Mouse (Mus musculus) myocyte (in vitro differentiated cells): ENCODE data around the gene Nr2f2. TPM values are rescaled to one million over a fixed set of nuclear protein-coding genes. Genes with fewer than 3 reads are reported as not detected.

ENCODE experiments used
- H3K27me3 ChIP-seq: one replicate; pipeline ENCODE4 v1.6.1; 2011; ENCODE audit not compliant: control insufficient read depth, insufficient read depth, insufficient read length
- H3K36me3 ChIP-seq: one replicate; pipeline ENCODE4 v1.6.1; 2011; ENCODE audit not compliant: control insufficient read depth, insufficient read depth
- H3K4me2 ChIP-seq: one replicate; pipeline ENCODE4 v1.6.1; 2011; ENCODE audit warnings: low read depth, control low read depth
- H3K4me3 ChIP-seq: one replicate; pipeline ENCODE4 v1.5.1; 2011; ENCODE audit warnings: mild to moderate bottlenecking, control low read depth, moderate library complexity
- H3K79me2 ChIP-seq: one replicate; pipeline ENCODE4 v1.6.1; 2011; ENCODE audit not compliant: control insufficient read depth, insufficient read depth
- H3ac ChIP-seq: one replicate; pipeline ENCODE4 v1.6.1; 2011; ENCODE audit not compliant: control insufficient read depth, insufficient read length
- CEBPB ChIP-seq: IDR thresholded peaks from 2 replicates; pipeline ENCODE4 v1.6.1; 2011; ENCODE audit warnings: mild to moderate bottlenecking, moderate library complexity; ENCODE audit not compliant: poor library complexity, insufficient read depth, severe bottlenecking
- E2F4 ChIP-seq: IDR thresholded peaks from one replicate; pipeline ENCODE4 v1.6.1; 2011; ENCODE audit warnings: mild to moderate bottlenecking, control low read depth, moderate library complexity; ENCODE audit not compliant: insufficient read depth
- MAX ChIP-seq: IDR thresholded peaks from one replicate; pipeline ENCODE4 v1.6.1; 2011; ENCODE audit warnings: low read depth, mild to moderate bottlenecking, control low read depth
- MYOD1 ChIP-seq, 3 experiments: IDR thresholded peaks; one replicate each; pipeline ENCODE4 v1.6.1; 2011; ENCODE audit warnings: control low read depth in 2 of 3, low read depth in 2 of 3, mild to moderate bottlenecking in 2 of 3, moderate library complexity in 1 of 3; ENCODE audit not compliant: insufficient read length in 2 of 3, control insufficient read depth in 1 of 3
- MYOG ChIP-seq, 3 experiments: IDR thresholded peaks; one replicate each; pipeline ENCODE4 v1.6.1; 2011; ENCODE audit warnings: control low read depth in 2 of 3, low read depth in 2 of 3, mild to moderate bottlenecking in 2 of 3; ENCODE audit not compliant: insufficient read length in 2 of 3, control insufficient read depth in 1 of 3, insufficient read depth in 1 of 3
- POLR2A ChIP-seq: IDR thresholded peaks from one replicate; pipeline ENCODE4 v1.6.1; 2011; ENCODE audit warnings: low read depth, mild to moderate bottlenecking, control low read depth, moderate library complexity; ENCODE audit not compliant: insufficient read length
- POLR2AphosphoS2 ChIP-seq: IDR thresholded peaks from one replicate; pipeline ENCODE4 v1.6.1; 2011; ENCODE audit warnings: low read depth, control low read depth; ENCODE audit not compliant: insufficient read length
- REST ChIP-seq: IDR thresholded peaks from one replicate; pipeline ENCODE4 v1.6.1; 2011; ENCODE audit warnings: mild to moderate bottlenecking, control low read depth, moderate library complexity; ENCODE audit not compliant: insufficient read depth, insufficient read length
- SRF ChIP-seq: IDR thresholded peaks from one replicate; pipeline ENCODE4 v1.6.1; 2011; ENCODE audit warnings: low read depth; ENCODE audit not compliant: control insufficient read depth, insufficient read length
- TCF12 ChIP-seq: IDR thresholded peaks from one replicate; pipeline ENCODE4 v1.6.1; 2011; ENCODE audit warnings: mild to moderate bottlenecking, control low read depth; ENCODE audit not compliant: poor library complexity, insufficient read depth, severe bottlenecking
- TCF3 ChIP-seq: IDR thresholded peaks from one replicate; pipeline ENCODE4 v1.6.1; 2011; ENCODE audit warnings: low read depth, control low read depth; ENCODE audit not compliant: insufficient read length
- USF1 ChIP-seq: IDR thresholded peaks from one replicate; pipeline ENCODE4 v1.6.1; 2011; ENCODE audit warnings: low read depth, mild to moderate bottlenecking, control low read depth, moderate library complexity
- polyA plus RNA-seq: library from polyadenylated mRNA; unstranded; fragments of >200 nt; fragmentation: generic; extraction: Trizol; gene quantifications from one replicate; pipeline ENCODE4 v1.2.1, GENCODE M21; 2012; ENCODE audit warnings: missing spikeins

Gene Nr2f2
- polyA plus RNA-seq, 1 experiment = 7.0 TPM

- H3K36me3 ChIP-seq = peaks cover 18% of the 10 kb centered on the region
- no peak for TF ChIP-seq SRF
- TF ChIP-seq USF1 = no peak
- no peak for TF ChIP-seq MAX
- no peak for TF ChIP-seq MYOG (IDR thresholded peaks at IDR 0.05; ENCODE audit: control insufficient read depth in 1 of 3, insufficient read depth in 1 of 3, insufficient read length in 2 of 3, low read depth in 2 of 3)
- no peak for TF ChIP-seq REST
- no peak for TF ChIP-seq MYOD1 (IDR thresholded peaks at IDR 0.05; ENCODE audit: control insufficient read depth in 1 of 3, insufficient read length in 2 of 3, low read depth in 2 of 3)
- TF ChIP-seq CEBPB = no peak
- no peak for TF ChIP-seq TCF12
- peak overlapping the region; percentile 32 for H3K4me2 ChIP-seq
- H3ac ChIP-seq = no peak overlapping the region
- H3K27me3 ChIP-seq = no peaks in the 10 kb centered on the region
- H3K4me3 ChIP-seq = no peak overlapping the region
- peaks cover 80% of the 10 kb centered on the region for H3K79me2 ChIP-seq
Measured at GRCm38 (mm10) chr7:70355691-70356568, 10.6 kb downstream of the Nr2f2 start.

DNA sequence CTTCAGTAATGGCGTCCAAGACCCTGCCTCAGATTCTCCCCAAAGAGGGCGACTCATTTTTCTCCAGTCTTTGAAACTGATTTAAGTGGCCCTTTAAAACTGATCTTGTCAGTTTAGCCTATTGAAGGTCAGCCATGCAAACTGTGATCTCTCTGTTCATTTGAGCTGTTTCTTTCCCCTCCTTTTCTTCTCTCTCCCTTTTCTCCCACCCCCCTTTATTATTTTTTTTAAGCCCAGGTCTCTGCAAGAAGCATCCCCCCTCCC is 11.2 kb downstream of the Nr2f2 start:
- no peak for TF ChIP-seq POLR2AphosphoS2
- no peak for TF ChIP-seq POLR2A
- no peak for TF ChIP-seq E2F4
- H3K27me3 ChIP-seq = no peaks in the 10 kb centered on the region
- H3ac ChIP-seq = no peak overlapping the region
- peaks cover 74% of the 10 kb centered on the region for H3K79me2 ChIP-seq
- no peak overlapping the region for H3K4me3 ChIP-seq
- peak overlapping the region; percentile 12 for H3K4me2 ChIP-seq
- H3K36me3 ChIP-seq = peaks cover 18% of the 10 kb centered on the region

GRCm38 (mm10) chr7:70354606-70355356 is 11.8 kb downstream of the Nr2f2 start:
- peaks cover 18% of the 10 kb centered on the region for H3K36me3 ChIP-seq
- no peak overlapping the region for H3K4me2 ChIP-seq
- no peak overlapping the region for H3ac ChIP-seq
- H3K27me3 ChIP-seq = no peaks in the 10 kb centered on the region
- H3K79me2 ChIP-seq = peaks cover 74% of the 10 kb centered on the region
- TF ChIP-seq USF1 = no peak
- no peak for TF ChIP-seq SRF
- no peak for TF ChIP-seq POLR2A
- TF ChIP-seq E2F4 = no peak
- no peak for TF ChIP-seq POLR2AphosphoS2
- no peak for TF ChIP-seq REST
- no peak for TF ChIP-seq MYOG (IDR thresholded peaks at IDR 0.05; ENCODE audit: control insufficient read depth in 1 of 3, insufficient read depth in 1 of 3, insufficient read length in 2 of 3, low read depth in 2 of 3)
- no peak for TF ChIP-seq MAX
- no peak for TF ChIP-seq TCF12
- no peak for TF ChIP-seq TCF3
- no peak for TF ChIP-seq MYOD1 (IDR thresholded peaks at IDR 0.05; ENCODE audit: control insufficient read depth in 1 of 3, insufficient read length in 2 of 3, low read depth in 2 of 3)
- no peak for TF ChIP-seq CEBPB
- no peak overlapping the region for H3K4me3 ChIP-seq

DNA sequence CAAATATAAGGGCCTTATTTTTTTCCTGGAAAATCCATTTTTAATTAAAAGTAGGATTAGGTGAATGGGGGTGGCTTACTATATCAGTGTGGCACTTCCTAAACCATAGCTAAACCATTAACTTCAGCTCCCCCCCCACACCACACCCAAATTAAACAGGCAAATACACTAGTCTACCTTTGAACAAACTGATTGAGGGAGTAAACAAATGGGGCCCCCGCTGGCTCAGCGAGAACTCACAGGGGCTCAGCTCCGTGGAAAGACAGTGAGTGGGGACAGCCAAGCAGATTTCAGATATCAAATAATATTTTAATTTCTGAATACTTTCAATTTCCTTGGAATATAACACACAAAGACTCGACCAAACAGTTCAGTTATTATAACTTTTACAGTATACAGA is 13.4 kb downstream of the Nr2f2 start:
- H3K4me2 ChIP-seq = no peak overlapping the region
- no peak overlapping the region for H3ac ChIP-seq
- TF ChIP-seq TCF12 (no peak), POLR2AphosphoS2 (no peak), SRF (no peak), MYOD1 (IDR thresholded peaks at IDR 0.05; ENCODE audit: control insufficient read depth in 1 of 3, insufficient read length in 2 of 3, low read depth in 2 of 3) (no peak)
- no peaks in the 10 kb centered on the region for H3K27me3 ChIP-seq
- peaks cover 18% of the 10 kb centered on the region for H3K36me3 ChIP-seq
- H3K79me2 ChIP-seq = peaks cover 58% of the 10 kb centered on the region
- H3K4me3 ChIP-seq = no peak overlapping the region

DNA sequence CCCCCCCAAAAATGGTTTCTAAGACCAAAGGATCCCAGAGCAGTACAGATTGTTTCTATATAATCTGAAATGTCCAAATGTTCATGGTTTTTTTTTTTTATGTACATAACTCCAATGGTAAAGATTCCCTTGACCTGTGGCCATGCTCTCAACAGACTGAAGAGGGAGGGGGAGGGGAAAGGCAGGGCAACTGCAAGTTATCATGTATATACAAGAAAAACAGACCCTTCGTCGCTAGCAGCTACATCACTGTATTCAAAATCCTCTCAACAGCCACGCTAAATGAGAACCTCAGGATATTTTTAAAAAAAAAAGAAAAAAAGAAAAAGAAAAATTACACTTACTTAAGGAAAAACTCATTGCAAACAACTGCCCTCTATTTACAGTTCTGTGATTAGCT is 13.9 kb downstream of the Nr2f2 start:
- Histone ChIP-seq H3K4me3 (no peak overlapping the region), H3K27me3 (no peaks in the 10 kb centered on the region), H3K79me2 (peaks cover 55% of the 10 kb centered on the region), H3K36me3 (peaks cover 18% of the 10 kb centered on the region), H3K4me2 (peak overlapping the region; percentile 80), H3ac (no peak overlapping the region)
- no peak for TF ChIP-seq SRF
- no peak for TF ChIP-seq TCF3
- no peak for TF ChIP-seq MAX
- TF ChIP-seq USF1 = no peak
- no peak for TF ChIP-seq POLR2A
- no peak for TF ChIP-seq CEBPB
- no peak for TF ChIP-seq MYOD1 (IDR thresholded peaks at IDR 0.05; ENCODE audit: control insufficient read depth in 1 of 3, insufficient read length in 2 of 3, low read depth in 2 of 3)
- TF ChIP-seq TCF12 = no peak
- TF ChIP-seq MYOG (IDR thresholded peaks at IDR 0.05; ENCODE audit: control insufficient read depth in 1 of 3, insufficient read depth in 1 of 3, insufficient read length in 2 of 3, low read depth in 2 of 3) = no peak
- TF ChIP-seq POLR2AphosphoS2 = no peak
- no peak for TF ChIP-seq REST
- no peak for TF ChIP-seq E2F4
